Mouse (Mus musculus) limb, embryonic 11.5 days (tissue): ENCODE measurements around the gene Olfr414. TPM values are rescaled to one million over a fixed set of nuclear protein-coding genes. Genes with fewer than 3 reads are reported as not detected.

ENCODE experiments used
- ATAC-seq: fragments of 200-750 bp; cut with Nextera tagmentation; 2 replicates; pipeline ENCODE4 v1.8.0; 2017; ENCODE audit warnings: low read depth; ENCODE audit not compliant: insufficient number of reproducible peaks, low FRiP score, low TSS enrichment
- DNase-seq: peaks from one replicate; pipeline ENCODE4 v3.0.0-alpha.2; 2015; ENCODE audit warnings: low spot score
- H3K27ac ChIP-seq: fragments of 300-500 bp; sonication (generic); replicated peaks from 2 replicates; pipeline ENCODE4 v1.5.1; 2014; ENCODE audit warnings: low read depth, mild to moderate bottlenecking, low read length
- H3K27me3 ChIP-seq: fragments of 300-500 bp; sonication (generic); 2 replicates; pipeline ENCODE4 v1.6.1; 2014; ENCODE audit warnings: mild to moderate bottlenecking, low read length, mixed read lengths; ENCODE audit not compliant: control insufficient read depth, insufficient read depth
- H3K36me3 ChIP-seq: fragments of 300-500 bp; sonication (generic); 2 replicates; pipeline ENCODE4 v1.6.1; 2014; ENCODE audit warnings: mild to moderate bottlenecking, low read length, moderate library complexity, mixed read lengths; ENCODE audit not compliant: control insufficient read depth, insufficient read depth
- H3K4me1 ChIP-seq: fragments of 300-500 bp; sonication (generic); 2 replicates; pipeline ENCODE4 v1.6.1; 2014; ENCODE audit warnings: low read length, mixed read lengths; ENCODE audit not compliant: control insufficient read depth, insufficient read depth
- H3K4me2 ChIP-seq: fragments of 300-500 bp; sonication (generic); 2 replicates; pipeline ENCODE4 v1.6.1; 2014; ENCODE audit warnings: low read depth, mild to moderate bottlenecking, moderate library complexity; ENCODE audit not compliant: severe bottlenecking
- H3K4me3 ChIP-seq: fragments of 300-500 bp; sonication (generic); 2 replicates; pipeline ENCODE4 v1.5.1; 2014; ENCODE audit warnings: low read depth, low read length
- H3K9ac ChIP-seq: fragments of 300-500 bp; sonication (generic); 2 replicates; pipeline ENCODE4 v1.6.1; 2014; ENCODE audit warnings: mild to moderate bottlenecking, low read length
- H3K9me3 ChIP-seq: fragments of 300-500 bp; sonication (generic); 2 replicates; pipeline ENCODE4 v1.6.1; 2016; ENCODE audit warnings: low read length; ENCODE audit not compliant: control insufficient read depth
- WGBS: fragments of 180-500 bp; shearing (Covaris S2); extraction: QIAGEN DNeasy Blood & Tissue Kit; methylation state at CpG from one replicate; pipeline ENCODE4 v1.1.7; 2014; 5-methylcytosine and 5-hydroxymethylcytosine counted together
- polyA plus RNA-seq: library from polyadenylated mRNA; unstranded; fragments of >200 nt; fragmentation: Nextera tagmentation; extraction: Ambion mirVana; gene quantifications from 2 replicates; pipeline ENCODE4 v1.2.1, GENCODE M21; 2014

Olfr414 gene
- polyA plus RNA-seq, 1 experiment from 2014 or later, result not detected

GRCm38 (mm10) chr1:174455100-174455499 lies 31.2 kb downstream of the Olfr414 start:
- Histone ChIP-seq H3K27ac (no peak overlapping the region), H3K9ac (no peak overlapping the region), H3K4me1 (no peaks in the 10 kb centered on the region), H3K27me3 (no peaks in the 10 kb centered on the region), H3K4me3 (no peak overlapping the region), H3K4me2 (no peak overlapping the region), H3K36me3 (no peaks in the 10 kb centered on the region), H3K9me3 (no peaks in the 10 kb centered on the region)
- ATAC-seq (no peak), DNase-seq (no peak)
- WGBS, result 86% methylated on average over 2 of the region's 2 CpGs

GRCm38 (mm10) chr1:174465385-174465784 lies 41.5 kb downstream of the Olfr414 start:
- no peaks in the 10 kb centered on the region for H3K27me3 ChIP-seq
- DNase-seq (no peak), ATAC-seq (no peak)
- H3K4me1 ChIP-seq, result no peaks in the 10 kb centered on the region
- 87% methylated on average over 3 of the region's 3 CpGs for WGBS
- no peak overlapping the region for H3K9ac ChIP-seq
- H3K9me3 ChIP-seq, result no peaks in the 10 kb centered on the region
- no peak overlapping the region for H3K4me2 ChIP-seq
- H3K27ac ChIP-seq, result no peak overlapping the region
- no peaks in the 10 kb centered on the region for H3K36me3 ChIP-seq
- H3K4me3 ChIP-seq, result no peak overlapping the region

GRCm38 (mm10) chr1:174466240-174466639 lies 42.4 kb downstream of the Olfr414 start:
- H3K9me3 ChIP-seq, result no peaks in the 10 kb centered on the region
- no peak overlapping the region for H3K4me3 ChIP-seq
- no peak for ATAC-seq
- H3K4me2 ChIP-seq, result no peak overlapping the region
- H3K27ac ChIP-seq, result no peak overlapping the region
- no peak for DNase-seq
- no peaks in the 10 kb centered on the region for H3K4me1 ChIP-seq
- H3K27me3 ChIP-seq, result no peaks in the 10 kb centered on the region
- WGBS, result 30% methylated on average over 2 of the region's 2 CpGs
- no peaks in the 10 kb centered on the region for H3K36me3 ChIP-seq
- no peak overlapping the region for H3K9ac ChIP-seq

GRCm38 (mm10) chr1:174469736-174470135 lies 45.9 kb downstream of the Olfr414 start:
- H3K9me3 ChIP-seq, result no peaks in the 10 kb centered on the region
- peak; percentile 52 for DNase-seq
- 7% methylated on average over 6 of the region's 6 CpGs for WGBS

GRCm38 (mm10) chr1:174482567-174482966 lies 58.7 kb downstream of the Olfr414 start:
- Histone ChIP-seq H3K9ac (no peak overlapping the region), H3K4me2 (no peak overlapping the region), H3K27me3 (no peaks in the 10 kb centered on the region), H3K4me1 (no peaks in the 10 kb centered on the region), H3K9me3 (no peaks in the 10 kb centered on the region), H3K36me3 (no peaks in the 10 kb centered on the region), H3K4me3 (no peak overlapping the region), H3K27ac (no peak overlapping the region)
- ATAC-seq, result no peak
- 92% methylated on average over 6 of the region's 6 CpGs for WGBS
- no peak for DNase-seq

More at GRCm38 (mm10) chr1:174469736-174470135, 45.9 kb downstream of the Olfr414 start:
- Histone ChIP-seq H3K4me2 (no peak overlapping the region), H3K27ac (no peak overlapping the region), H3K9ac (no peak overlapping the region), H3K4me3 (no peak overlapping the region), H3K4me1 (no peaks in the 10 kb centered on the region), H3K27me3 (no peaks in the 10 kb centered on the region), H3K36me3 (no peaks in the 10 kb centered on the region)
- peak; percentile 50; the same call in 1 of the 2 replicates for ATAC-seq

Other genes with a start within 250 kb of the Olfr414 start
- gene Olfr419, start 172.0 kb upstream of the Olfr414 start, polyA plus RNA-seq, result not detected in 2 replicates
- gene Mptx1, start 93.5 kb upstream of the Olfr414 start, polyA plus RNA-seq, result not detected in 2 replicates
- not detected in 2 replicates for gene Olfr417, start 58.9 kb upstream of the Olfr414 start, polyA plus RNA-seq
- gene Olfr248, start 33.0 kb upstream of the Olfr414 start, polyA plus RNA-seq, result not detected in 2 replicates
- not detected in 2 replicates for gene Olfr220, start 18.0 kb downstream of the Olfr414 start, polyA plus RNA-seq
- 1.2 and 1.3 TPM in 2 replicates for gene Fmn2, start 77.8 kb downstream of the Olfr414 start, polyA plus RNA-seq